Mouse (Mus musculus) activated CD4-positive, CD25-positive, alpha-beta regulatory T cell, adult 4 months (primary cell): ENCODE measurements around the gene Plbd1. TPM values are rescaled to one million over a fixed set of nuclear protein-coding genes. Genes with fewer than 3 reads are reported as not detected.

Source experiments
- ATAC-seq: one replicate; pipeline ENCODE4 v1.8.0; 2017
- polyA plus RNA-seq, 2 experiments: library from polyadenylated mRNA; unstranded; fragments of 100-300 nt; shearing (Covaris generic); gene quantifications; one replicate each; pipeline ENCODE4 v1.2.1; 2017

The Plbd1 gene
- polyA plus RNA-seq, 2 experiments from 2014 or later, result 0.83 to 0.97 TPM

- ATAC-seq, result no peak
These were observed 11.1 kb downstream of the Plbd1 start for GRCm38 (mm10) chr6:136650664-136651063.

- ATAC-seq, result no peak
These were observed 14.3 kb downstream of the Plbd1 start for GRCm38 (mm10) chr6:136647455-136647861.

GRCm38 (mm10) chr6:136646207-136646606 is 15.5 kb downstream of the Plbd1 start:
- ATAC-seq, result no peak

- ATAC-seq, result no peak
These were observed 16.0 kb downstream of the Plbd1 start for GRCm38 (mm10) chr6:136645754-136646153.

GRCm38 (mm10) chr6:136644171-136644570 is 17.6 kb downstream of the Plbd1 start:
- no peak for ATAC-seq

- no peak for ATAC-seq
These were observed 26.7 kb downstream of the Plbd1 start for GRCm38 (mm10) chr6:136634982-136635381.

- no peak for ATAC-seq
These were observed 28.0 kb downstream of the Plbd1 start for GRCm38 (mm10) chr6:136633719-136634118.

- no peak for ATAC-seq
These were observed 28.6 kb downstream of the Plbd1 start for GRCm38 (mm10) chr6:136633154-136633553.

GRCm38 (mm10) chr6:136631945-136632534 is 29.7 kb downstream of the Plbd1 start:
- ATAC-seq, result no peak

GRCm38 (mm10) chr6:136631519-136631918 is 30.2 kb downstream of the Plbd1 start:
- no peak for ATAC-seq

- ATAC-seq, result no peak
These were observed 32.1 kb downstream of the Plbd1 start for GRCm38 (mm10) chr6:136629639-136630038.

- no peak for ATAC-seq
These were observed 36.3 kb downstream of the Plbd1 start for GRCm38 (mm10) chr6:136625421-136625820.

GRCm38 (mm10) chr6:136620361-136621139 is 41.2 kb downstream of the Plbd1 start:
- peak; percentile 74 for ATAC-seq

GRCm38 (mm10) chr6:136614156-136614555 is 47.6 kb downstream of the Plbd1 start:
- no peak for ATAC-seq

- no peak for ATAC-seq
These were observed 49.4 kb downstream of the Plbd1 start for GRCm38 (mm10) chr6:136612312-136612711.

- ATAC-seq, result no peak
These were observed 50.1 kb downstream of the Plbd1 start for GRCm38 (mm10) chr6:136611351-136612215.

- ATAC-seq, result no peak
These were observed 59.1 kb downstream of the Plbd1 start for GRCm38 (mm10) chr6:136602601-136603000.

- ATAC-seq, result no peak
These were observed 67.2 kb downstream of the Plbd1 start for GRCm38 (mm10) chr6:136594541-136594940.

- no peak for ATAC-seq
These were observed 71.0 kb downstream of the Plbd1 start for GRCm38 (mm10) chr6:136590739-136591138.

- no peak for ATAC-seq
These were observed 95.7 kb downstream of the Plbd1 start for GRCm38 (mm10) chr6:136566002-136566401.
